Mouse (Mus musculus): ENCODE measurements at regions not wholly inside any gene's neighbourhood (a gene's known extent, or its start where the extent isn't known, plus 50 kb on each side); places are given as distances from the start of the nearest gene placed in this dataset.
A peak's percentile ranks its signal among the peaks of the same experiment; 100 is the strongest.

DNA sequence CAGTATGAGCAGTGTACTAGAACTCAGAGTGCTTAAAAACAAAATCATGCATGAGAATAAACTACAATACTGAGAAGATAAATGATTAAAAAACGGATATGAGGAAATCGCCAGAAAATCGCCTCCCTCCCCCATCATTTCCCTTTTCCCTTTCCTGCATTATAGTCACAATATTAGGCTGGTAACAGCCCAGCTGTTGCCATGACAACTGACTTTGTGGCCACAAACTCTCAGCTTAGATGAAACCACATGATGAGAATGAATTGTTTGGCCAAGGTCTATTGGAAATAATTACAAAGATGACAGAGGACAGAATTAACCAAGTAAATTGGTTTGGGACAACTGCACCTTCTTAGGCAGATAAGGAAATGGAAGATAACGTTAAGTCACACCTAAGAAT is 376.8 kb downstream of the Galc start:
- H3K4me3 ChIP-seq (ENCODE audit: control insufficient read depth, insufficient read depth, low read length): no peak overlapping the region
- H3K27ac ChIP-seq (ENCODE audit: control insufficient read depth, insufficient read depth, low read length): no peak overlapping the region
- no peak for DNase-seq
- H3K27me3 ChIP-seq (ENCODE audit: control insufficient read depth, insufficient read depth, low read length): no peaks in the 10 kb centered on the region
- no peaks in the 10 kb centered on the region for H3K36me3 ChIP-seq (ENCODE audit: control insufficient read depth, insufficient read depth, low read length)
- WGBS: 70% methylated on average over 4 of the region's 4 CpGs
- H3K4me1 ChIP-seq (replicated peaks; ENCODE audit: control insufficient read depth, insufficient read depth, low read length): no peaks in the 10 kb centered on the region
- TF ChIP-seq POLR2A (IDR thresholded peaks at IDR 0.05; ENCODE audit: control insufficient read depth, extremely low read depth, insufficient read depth, low read length, poor library complexity) (no peak), CTCF (IDR thresholded peaks at IDR 0.05; ENCODE audit: borderline replicate concordance, control insufficient read depth, extremely low read depth, insufficient read depth, low read length, poor library complexity) (no peak)

DNA sequence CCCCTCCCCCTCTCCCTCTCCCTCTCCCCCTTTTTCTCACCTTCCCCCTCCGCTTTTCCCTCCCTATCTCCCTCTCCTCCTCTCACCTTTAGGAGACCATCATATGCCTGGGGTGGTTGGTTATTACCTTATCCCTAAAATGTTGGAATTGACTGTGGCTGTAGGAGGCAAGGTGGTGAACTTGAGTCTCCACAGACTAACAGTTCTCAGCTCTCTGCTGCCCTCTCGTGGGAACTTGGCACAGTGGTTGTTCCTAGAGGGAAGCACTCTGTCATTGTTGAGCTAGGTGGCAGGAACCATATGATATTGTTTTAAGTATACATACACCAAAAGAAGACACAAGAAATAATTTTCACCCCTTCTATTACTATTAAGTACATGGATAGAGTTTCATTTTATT is 386.9 kb downstream of the Galc start:
- Histone ChIP-seq H3K36me3 (ENCODE audit: control insufficient read depth, insufficient read depth, low read length) (no peaks in the 10 kb centered on the region), H3K27ac (ENCODE audit: control insufficient read depth, insufficient read depth, low read length) (no peak overlapping the region), H3K4me3 (ENCODE audit: control insufficient read depth, insufficient read depth, low read length) (no peak overlapping the region), H3K27me3 (ENCODE audit: control insufficient read depth, insufficient read depth, low read length) (no peaks in the 10 kb centered on the region), H3K4me1 (replicated peaks; ENCODE audit: control insufficient read depth, insufficient read depth, low read length) (no peaks in the 10 kb centered on the region)
- 25% methylated on average over 2 of the region's 2 CpGs for WGBS
- DNase-seq: peak; percentile 11
- TF ChIP-seq POLR2A (IDR thresholded peaks at IDR 0.05; ENCODE audit: control insufficient read depth, extremely low read depth, insufficient read depth, low read length, poor library complexity) (no peak), CTCF (IDR thresholded peaks at IDR 0.05; ENCODE audit: borderline replicate concordance, control insufficient read depth, extremely low read depth, insufficient read depth, low read length, poor library complexity) (no peak)

DNA sequence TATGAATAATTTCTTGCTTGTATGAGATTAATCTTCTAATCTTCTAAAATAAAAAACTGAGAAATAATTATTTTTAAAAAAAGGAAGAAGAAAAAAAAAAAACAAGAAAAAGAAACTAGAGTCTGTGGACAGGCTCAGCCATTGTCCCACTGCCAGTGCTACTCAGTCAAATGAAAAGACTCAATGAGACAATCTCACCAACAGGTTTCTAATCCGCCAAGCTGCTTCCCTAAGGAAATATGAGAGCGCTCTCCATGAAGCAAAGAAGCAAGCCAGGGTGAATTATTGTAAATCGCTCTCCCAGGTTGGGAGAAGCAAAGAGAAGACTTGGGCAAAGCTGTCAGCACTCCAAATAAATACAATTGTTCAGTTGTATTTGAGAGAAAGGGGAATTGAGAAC is 396.3 kb downstream of the Galc start:
- no peaks in the 10 kb centered on the region for H3K36me3 ChIP-seq (ENCODE audit: control insufficient read depth, insufficient read depth, low read length)
- H3K27me3 ChIP-seq (ENCODE audit: control insufficient read depth, insufficient read depth, low read length): no peaks in the 10 kb centered on the region
- WGBS: 93% methylated on average over 3 of the region's 3 CpGs
- H3K27ac ChIP-seq (ENCODE audit: control insufficient read depth, insufficient read depth, low read length): no peak overlapping the region
- no peak overlapping the region for H3K4me3 ChIP-seq (ENCODE audit: control insufficient read depth, insufficient read depth, low read length)
- no peak for TF ChIP-seq CTCF (IDR thresholded peaks at IDR 0.05; ENCODE audit: borderline replicate concordance, control insufficient read depth, extremely low read depth, insufficient read depth, low read length, poor library complexity)
- no peak for TF ChIP-seq POLR2A (IDR thresholded peaks at IDR 0.05; ENCODE audit: control insufficient read depth, extremely low read depth, insufficient read depth, low read length, poor library complexity)
- no peak for DNase-seq
- no peaks in the 10 kb centered on the region for H3K4me1 ChIP-seq (replicated peaks; ENCODE audit: control insufficient read depth, insufficient read depth, low read length)

DNA sequence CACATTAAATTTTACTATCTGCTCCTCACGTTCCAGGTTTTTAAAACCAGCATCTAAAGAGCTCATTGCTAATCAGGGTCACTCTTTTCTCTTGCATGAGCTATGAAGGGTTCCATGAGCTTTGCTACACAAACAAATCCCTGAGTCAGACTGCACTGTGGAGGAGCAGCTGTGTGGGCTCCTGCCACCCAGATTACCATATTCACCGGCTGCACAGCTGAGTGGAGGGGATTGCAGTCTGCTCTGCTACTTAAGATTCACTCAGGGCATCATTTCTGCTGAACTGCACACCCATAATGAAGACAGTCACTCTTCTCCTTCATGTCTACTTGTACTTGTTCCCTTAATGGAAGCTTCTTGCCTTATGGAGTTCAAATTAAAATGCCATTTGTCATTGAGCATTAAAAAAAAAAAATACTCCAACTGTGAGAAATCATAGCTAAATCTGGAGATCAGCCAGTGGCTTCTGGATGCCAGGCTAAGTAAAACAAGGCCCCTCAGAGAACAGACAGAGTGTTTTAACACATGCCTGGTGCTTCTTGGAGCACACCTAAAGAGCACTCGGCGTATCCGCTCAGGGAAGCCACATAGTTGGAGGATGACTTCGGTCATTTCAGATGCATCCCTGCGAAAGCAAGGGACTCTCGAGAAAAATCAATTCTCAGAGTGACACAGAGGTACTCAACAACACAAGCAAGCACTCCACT is 422.9 kb downstream of the Galc start:
- H3K27ac ChIP-seq (ENCODE audit: control insufficient read depth, insufficient read depth, low read length): no peak overlapping the region
- TF ChIP-seq CTCF (IDR thresholded peaks at IDR 0.05; ENCODE audit: borderline replicate concordance, control insufficient read depth, extremely low read depth, insufficient read depth, low read length, poor library complexity): no peak
- no peak for TF ChIP-seq POLR2A (IDR thresholded peaks at IDR 0.05; ENCODE audit: control insufficient read depth, extremely low read depth, insufficient read depth, low read length, poor library complexity)
- 90% methylated on average over 8 of the region's 8 CpGs for WGBS
- H3K36me3 ChIP-seq (ENCODE audit: control insufficient read depth, insufficient read depth, low read length): no peaks in the 10 kb centered on the region
- no peaks in the 10 kb centered on the region for H3K27me3 ChIP-seq (ENCODE audit: control insufficient read depth, insufficient read depth, low read length)
- DNase-seq: no peak
- H3K4me3 ChIP-seq (ENCODE audit: control insufficient read depth, insufficient read depth, low read length): no peak overlapping the region
- H3K4me1 ChIP-seq (replicated peaks; ENCODE audit: control insufficient read depth, insufficient read depth, low read length): no peaks in the 10 kb centered on the region

DNA sequence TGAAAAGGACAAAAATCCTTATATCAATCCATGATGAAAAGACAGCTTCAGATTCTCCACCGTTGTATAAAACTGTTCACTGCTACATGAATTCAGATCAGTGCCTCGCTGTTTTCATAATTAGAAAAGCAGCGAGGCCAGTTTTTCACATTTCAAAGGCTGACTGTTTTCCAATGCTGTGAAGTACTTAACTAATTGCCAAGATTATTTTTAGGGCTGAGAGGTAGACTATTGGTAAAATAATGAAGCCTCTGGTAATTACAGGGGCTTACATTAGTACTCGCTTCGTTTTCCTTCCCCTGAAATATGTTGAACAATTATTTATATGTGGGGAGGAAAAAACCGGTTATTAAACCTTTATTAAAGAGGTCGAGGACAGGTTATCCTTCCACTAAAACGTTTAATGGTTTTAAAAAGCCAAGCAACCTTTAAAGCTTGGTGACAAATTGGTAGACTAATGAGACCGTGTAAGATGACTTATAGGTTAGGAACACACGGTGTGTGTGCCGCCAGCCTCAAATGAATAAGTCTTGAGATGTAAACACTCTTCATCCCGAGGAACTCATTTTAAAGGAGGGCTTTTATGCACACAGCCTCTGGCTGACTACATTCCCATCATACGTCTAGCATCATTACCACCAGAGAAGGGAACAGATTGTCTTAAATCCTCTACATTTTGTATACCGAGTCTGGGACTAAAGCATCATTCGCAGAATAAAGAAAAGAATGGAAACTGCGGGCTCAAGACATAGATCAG is 465.7 kb downstream of the Galc start:
- no peak overlapping the region for H3K4me3 ChIP-seq (ENCODE audit: control insufficient read depth, insufficient read depth, low read length)
- no peak overlapping the region for H3K27ac ChIP-seq (ENCODE audit: control insufficient read depth, insufficient read depth, low read length)
- H3K27me3 ChIP-seq (ENCODE audit: control insufficient read depth, insufficient read depth, low read length): no peaks in the 10 kb centered on the region
- TF ChIP-seq POLR2A (IDR thresholded peaks at IDR 0.05; ENCODE audit: control insufficient read depth, extremely low read depth, insufficient read depth, low read length, poor library complexity) (no peak), CTCF (IDR thresholded peaks at IDR 0.05; ENCODE audit: borderline replicate concordance, control insufficient read depth, extremely low read depth, insufficient read depth, low read length, poor library complexity) (no peak)
- no peak for DNase-seq
- no peaks in the 10 kb centered on the region for H3K36me3 ChIP-seq (ENCODE audit: control insufficient read depth, insufficient read depth, low read length)
- WGBS: 92% methylated on average over 16 of the region's 16 CpGs
- H3K4me1 ChIP-seq (replicated peaks; ENCODE audit: control insufficient read depth, insufficient read depth, low read length): no peaks in the 10 kb centered on the region

GRCm38 (mm10) chr12:97783476-97783875 is 475.8 kb downstream of the Galc start:
- 91% methylated on average over 3 of the region's 3 CpGs for WGBS
- Histone ChIP-seq H3K36me3 (ENCODE audit: control insufficient read depth, insufficient read depth, low read length) (no peaks in the 10 kb centered on the region), H3K4me1 (replicated peaks; ENCODE audit: control insufficient read depth, insufficient read depth, low read length) (no peaks in the 10 kb centered on the region), H3K27me3 (ENCODE audit: control insufficient read depth, insufficient read depth, low read length) (no peaks in the 10 kb centered on the region), H3K4me3 (ENCODE audit: control insufficient read depth, insufficient read depth, low read length) (no peak overlapping the region), H3K27ac (ENCODE audit: control insufficient read depth, insufficient read depth, low read length) (no peak overlapping the region)
- no peak for DNase-seq
- no peak for TF ChIP-seq CTCF (IDR thresholded peaks at IDR 0.05; ENCODE audit: borderline replicate concordance, control insufficient read depth, extremely low read depth, insufficient read depth, low read length, poor library complexity)
- no peak for TF ChIP-seq POLR2A (IDR thresholded peaks at IDR 0.05; ENCODE audit: control insufficient read depth, extremely low read depth, insufficient read depth, low read length, poor library complexity)

Data from thymus, adult 2 months (tissue).